Mouse (Mus musculus): ENCODE measurements at regions not wholly inside any gene's neighbourhood (a gene's known extent, or its start where the extent isn't known, plus 50 kb on each side); places are given as distances from the start of the nearest gene placed in this dataset.
A peak's percentile ranks its signal among the peaks of the same experiment; 100 is the strongest.

- Histone ChIP-seq H3K9ac (no peak overlapping the region), H3K4me1 (replicated peaks) (no peaks in the 10 kb centered on the region), H3K36me3 (no peaks in the 10 kb centered on the region), H3K27me3 (peaks cover 8% of the 10 kb centered on the region; the same call in 1 of the 2 replicates), H3K4me2 (no peak overlapping the region), H3K27ac (replicated peaks) (no peak overlapping the region), H3K9me3 (no peaks in the 10 kb centered on the region), H3K4me3 (no peak overlapping the region)
- no peak for ATAC-seq (ENCODE audit: low read depth)
- 73% methylated on average over 3 of the region's 3 CpGs for WGBS
Observed at GRCm38 (mm10) chrX:164878336-164878735, 101.8 kb downstream of the Mospd2 start.

- H3K9me3 ChIP-seq: no peaks in the 10 kb centered on the region
- ATAC-seq (ENCODE audit: low read depth): no peak
- no peaks in the 10 kb centered on the region for H3K36me3 ChIP-seq
- H3K4me1 ChIP-seq (replicated peaks): no peaks in the 10 kb centered on the region
- no peak overlapping the region for H3K4me2 ChIP-seq
- H3K27ac ChIP-seq (replicated peaks): no peak overlapping the region
- H3K9ac ChIP-seq: no peak overlapping the region
- WGBS: 86% methylated on average over 6 of the region's 6 CpGs
- H3K27me3 ChIP-seq: peaks cover 17% of the 10 kb centered on the region
- H3K4me3 ChIP-seq: no peak overlapping the region
Observed at GRCm38 (mm10) chrX:164840393-164840792, 139.8 kb downstream of the Mospd2 start.

- peaks cover 5% of the 10 kb centered on the region; the same call in 1 of the 2 replicates for H3K27me3 ChIP-seq
- H3K9me3 ChIP-seq: no peaks in the 10 kb centered on the region
- H3K4me3 ChIP-seq: no peak overlapping the region
- H3K9ac ChIP-seq: no peak overlapping the region
- no peaks in the 10 kb centered on the region for H3K36me3 ChIP-seq
- no peak for ATAC-seq (ENCODE audit: low read depth)
- no peak overlapping the region for H3K4me2 ChIP-seq
- H3K27ac ChIP-seq (replicated peaks): no peak overlapping the region
- no peaks in the 10 kb centered on the region for H3K4me1 ChIP-seq (replicated peaks)
Observed at GRCm38 (mm10) chrX:164820906-164821305, 159.3 kb downstream of the Mospd2 start.

GRCm38 (mm10) chrX:164787293-164787692, 192.9 kb downstream of the Mospd2 start:
- Histone ChIP-seq H3K4me2 (no peak overlapping the region), H3K36me3 (no peaks in the 10 kb centered on the region), H3K27ac (replicated peaks) (no peak overlapping the region), H3K9me3 (no peaks in the 10 kb centered on the region), H3K4me3 (no peak overlapping the region), H3K9ac (no peak overlapping the region), H3K4me1 (replicated peaks) (no peaks in the 10 kb centered on the region), H3K27me3 (no peaks in the 10 kb centered on the region)
- no peak for ATAC-seq (ENCODE audit: low read depth)
- WGBS: 47% methylated on average over 3 of the region's 3 CpGs

- H3K27me3 ChIP-seq: no peaks in the 10 kb centered on the region
- ATAC-seq (ENCODE audit: low read depth): no peak
- no peak overlapping the region for H3K4me3 ChIP-seq
- no peak overlapping the region for H3K4me2 ChIP-seq
- H3K36me3 ChIP-seq: no peaks in the 10 kb centered on the region
- H3K9me3 ChIP-seq: no peaks in the 10 kb centered on the region
- H3K9ac ChIP-seq: no peak overlapping the region
- 76% methylated on average over 4 of the region's 4 CpGs for WGBS
- no peak overlapping the region for H3K27ac ChIP-seq (replicated peaks)
- H3K4me1 ChIP-seq (replicated peaks): no peaks in the 10 kb centered on the region
Observed at GRCm38 (mm10) chrX:164764919-164765318, 215.3 kb downstream of the Mospd2 start.

- WGBS: 41% methylated on average over 2 of the region's 2 CpGs
- Histone ChIP-seq H3K4me3 (no peak overlapping the region), H3K4me1 (replicated peaks) (no peaks in the 10 kb centered on the region), H3K27ac (replicated peaks) (no peak overlapping the region), H3K9me3 (no peaks in the 10 kb centered on the region), H3K4me2 (no peak overlapping the region), H3K9ac (no peak overlapping the region), H3K36me3 (no peaks in the 10 kb centered on the region), H3K27me3 (no peaks in the 10 kb centered on the region)
- ATAC-seq (ENCODE audit: low read depth): peak; percentile 90
Observed at GRCm38 (mm10) chrX:164763764-164764445, 216.3 kb downstream of the Mospd2 start.

- no peak for ATAC-seq (ENCODE audit: low read depth)
- no peak overlapping the region for H3K4me2 ChIP-seq
- no peak overlapping the region for H3K4me3 ChIP-seq
- H3K9me3 ChIP-seq: peaks cover 3% of the 10 kb centered on the region; the same call in 1 of the 2 replicates
- no peaks in the 10 kb centered on the region for H3K27me3 ChIP-seq
- no peaks in the 10 kb centered on the region for H3K4me1 ChIP-seq (replicated peaks)
- H3K27ac ChIP-seq (replicated peaks): no peak overlapping the region
- no peak overlapping the region for H3K9ac ChIP-seq
- no peaks in the 10 kb centered on the region for H3K36me3 ChIP-seq
- WGBS: 72% methylated on average over 1 of the region's 1 CpGs
Observed at GRCm38 (mm10) chrX:164745552-164746217, 234.5 kb downstream of the Mospd2 start.
